Mouse (Mus musculus): ENCODE results near the gene Gm10382.
"Not testable (repeated sequence)": the region's sequence is repeated elsewhere in the genome, so short reads cannot be mapped to it uniquely, and the experiment has no call there.

Gene Gm10382

DNA sequence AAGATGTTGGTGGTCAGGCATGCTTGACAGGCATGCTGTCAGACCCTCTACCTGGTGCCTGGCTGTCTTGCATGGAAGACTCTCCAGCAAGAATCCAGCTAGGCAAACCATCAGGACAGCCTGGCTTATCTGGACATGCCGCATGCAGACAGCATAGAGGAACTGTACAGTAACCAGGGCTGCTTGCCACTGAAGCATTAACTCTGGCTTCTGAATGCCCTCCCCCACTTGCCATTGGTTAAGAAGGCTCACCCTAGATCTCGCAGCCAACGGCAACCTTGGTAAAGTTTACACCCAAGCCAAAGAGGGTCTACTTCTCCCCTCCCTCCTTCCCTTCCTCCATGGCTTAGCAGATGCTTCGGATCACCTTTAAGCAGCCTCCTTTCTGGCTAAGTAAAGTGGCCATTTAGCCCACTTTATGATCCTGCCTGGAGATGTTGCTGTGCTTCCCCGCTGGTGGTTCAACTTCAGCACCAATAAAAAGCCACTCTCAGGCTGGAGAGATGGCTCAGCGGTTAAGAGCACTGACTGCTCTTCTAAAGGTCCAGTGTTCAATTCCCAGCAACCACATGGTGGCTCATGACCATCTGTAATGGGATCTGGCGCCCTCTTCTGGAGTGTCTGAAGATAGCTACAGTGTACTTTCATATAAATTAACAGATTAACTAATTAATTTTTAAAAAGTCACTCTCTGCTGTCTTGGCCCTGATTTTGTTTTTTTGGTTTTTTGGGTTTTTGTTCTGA is 18.0 kb upstream of the Gm10382 start:
- no peak for DNase-seq (ENCODE audit: low read depth, low spot score)

DNA sequence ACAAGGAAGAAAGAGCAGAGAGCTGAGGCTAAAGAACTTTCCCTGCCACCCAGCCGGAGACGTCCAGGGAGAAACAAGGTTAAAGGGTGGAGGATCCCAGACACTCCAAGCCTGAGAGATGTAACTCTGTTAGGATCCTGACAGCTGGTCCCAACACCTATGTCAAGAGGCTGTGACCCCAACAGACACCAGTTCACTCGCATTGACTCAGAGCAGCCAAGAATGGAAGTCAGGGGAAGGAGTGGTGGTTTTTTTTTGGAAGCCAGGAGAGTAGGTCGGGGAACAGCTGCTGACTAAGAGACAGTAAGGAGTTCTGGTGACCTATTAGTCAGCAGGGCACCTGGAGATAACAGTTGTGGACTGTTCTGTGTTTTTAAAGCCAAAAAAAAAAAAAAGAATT is 17.1 kb upstream of the Gm10382 start:
- no peak for DNase-seq (ENCODE audit: low read depth, low spot score)

DNA sequence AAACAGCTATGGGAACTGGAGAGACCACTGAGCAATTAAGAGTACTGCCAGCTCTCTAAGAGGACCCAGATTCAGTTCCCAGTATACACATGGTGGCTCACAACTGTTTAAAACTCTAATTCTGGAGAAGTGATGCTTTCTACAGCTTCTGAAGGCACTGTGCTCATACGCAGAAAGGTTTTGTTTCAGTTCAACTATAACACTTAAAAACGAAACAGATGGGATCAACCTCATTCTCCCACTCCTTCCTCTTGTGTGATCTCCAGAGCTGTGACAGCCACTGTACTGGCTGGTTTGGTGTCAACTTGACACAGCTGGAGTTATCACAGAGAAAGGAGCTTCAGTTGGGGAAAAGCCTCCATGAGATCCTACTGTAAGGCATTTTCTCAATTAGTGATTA is 13.3 kb upstream of the Gm10382 start:
- DNase-seq (ENCODE audit: low read depth, low spot score) = no peak

DNA sequence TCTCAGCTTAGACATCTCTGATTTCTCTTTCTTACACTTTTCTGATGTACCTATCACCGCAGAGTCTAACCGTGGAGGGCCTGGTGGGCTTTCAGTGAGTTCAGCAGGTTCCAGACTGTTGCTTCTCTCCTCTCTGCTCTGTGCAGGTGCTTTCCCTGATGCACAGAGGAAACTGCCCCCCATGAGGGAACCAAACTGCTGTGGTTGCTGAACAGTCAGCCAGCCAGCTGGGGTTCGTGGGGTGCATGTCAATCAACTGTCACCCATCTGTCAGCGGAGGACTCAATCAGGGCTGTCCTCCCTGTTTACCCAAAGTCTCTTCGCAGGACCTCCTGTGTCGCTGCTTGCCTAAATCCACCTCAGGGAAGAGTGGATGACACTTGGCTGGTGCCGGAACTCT is 11.9 kb upstream of the Gm10382 start:
- DNase-seq (ENCODE audit: low read depth, low spot score) = no peak

DNA sequence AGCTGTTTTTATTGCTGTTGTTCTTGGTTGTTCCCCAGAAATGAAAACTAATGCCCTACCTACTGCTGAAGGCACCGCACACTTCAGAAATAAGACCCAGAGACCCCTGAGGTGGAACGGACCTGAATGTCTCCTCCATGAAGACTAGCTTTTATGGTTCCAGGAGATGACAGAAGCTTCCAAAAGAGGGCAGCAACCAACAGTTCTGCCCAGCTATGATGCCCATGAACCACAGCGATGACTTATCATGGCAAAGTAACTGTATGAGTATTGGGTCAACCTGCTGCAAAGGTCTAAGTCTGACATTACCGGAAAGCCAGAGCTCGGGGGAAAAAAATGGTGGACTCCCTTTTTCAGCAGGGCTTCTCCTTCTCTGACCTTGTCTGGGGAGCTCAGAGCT is 10.2 kb upstream of the Gm10382 start:
- no peak for DNase-seq (ENCODE audit: low read depth, low spot score)

DNA sequence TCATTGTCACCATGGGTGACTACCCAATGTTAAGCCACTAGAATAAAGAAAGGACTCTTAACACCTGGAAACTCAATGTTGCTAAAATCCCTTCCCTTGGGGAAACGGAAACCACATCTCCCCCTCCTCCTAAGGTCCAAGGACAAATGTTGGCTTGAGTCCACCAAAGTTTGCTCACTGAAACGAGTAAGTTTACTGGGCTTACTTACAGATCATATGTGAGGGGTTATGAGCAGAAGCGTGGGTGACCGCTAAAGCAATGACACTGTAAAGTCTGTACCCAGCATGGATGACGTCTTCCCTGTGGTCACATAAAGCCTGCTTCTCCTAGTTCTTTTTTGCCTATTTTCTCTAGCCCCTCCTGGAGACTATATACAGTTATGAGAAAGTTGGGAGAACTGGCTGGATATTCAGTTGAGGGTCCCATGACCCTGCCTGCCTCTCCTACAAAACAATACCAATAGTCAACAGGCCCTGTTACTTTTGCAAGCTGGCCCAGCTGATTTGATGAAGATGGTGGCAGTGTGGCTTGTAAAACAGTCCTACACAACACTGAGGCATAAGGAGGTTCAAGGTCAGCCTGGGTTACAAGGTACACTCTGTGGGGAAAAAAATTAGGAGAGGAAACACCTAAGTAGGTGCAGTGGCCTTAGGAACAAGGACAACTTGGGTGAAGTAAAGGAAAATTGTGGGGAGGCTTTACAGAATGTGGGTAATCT is 7.0 kb upstream of the Gm10382 start:
- DNase-seq (ENCODE audit: low read depth, low spot score) = no peak

DNA sequence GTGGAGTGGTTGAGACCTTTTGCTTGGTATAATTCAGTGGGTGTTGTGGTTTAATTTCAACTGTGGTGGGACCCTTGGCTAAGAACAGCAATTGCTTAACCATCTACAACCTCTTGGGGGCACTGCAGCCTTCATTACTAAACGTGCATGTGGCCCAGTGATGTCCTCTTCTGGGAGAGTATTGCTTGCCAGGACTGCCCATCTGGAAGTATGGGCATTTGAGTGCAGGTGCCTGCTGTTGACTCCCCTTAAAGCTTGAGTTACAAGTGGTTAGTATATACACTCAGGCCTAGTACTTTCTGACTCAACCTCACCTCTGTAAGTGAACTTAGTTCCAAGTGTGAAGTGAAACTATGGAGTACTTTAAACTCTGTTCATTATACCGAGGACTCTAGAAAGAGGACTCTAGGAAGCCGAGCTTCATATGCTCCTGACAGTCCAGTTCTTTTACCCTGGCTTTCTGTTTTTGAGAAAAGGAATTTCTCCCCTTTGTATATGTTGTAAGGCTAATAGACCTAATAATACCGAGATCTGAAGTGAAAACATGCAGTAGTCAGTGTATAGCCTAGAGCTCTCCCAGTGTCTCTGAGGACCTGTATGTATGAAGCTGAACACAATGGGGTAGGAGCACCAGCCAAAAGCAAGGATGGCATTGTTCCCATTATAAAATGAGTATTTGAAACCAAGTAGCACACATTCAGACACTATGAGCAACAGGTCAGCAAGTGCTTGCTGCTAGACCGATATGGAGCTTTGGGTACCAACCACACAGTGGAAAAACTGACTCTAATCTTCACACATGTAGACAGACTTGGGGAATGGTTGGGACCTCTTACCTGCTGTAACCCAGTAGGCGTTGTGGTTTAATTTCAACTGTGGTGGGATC is 6.2 kb upstream of the Gm10382 start:
- no peak for DNase-seq (ENCODE audit: low read depth, low spot score)

DNA sequence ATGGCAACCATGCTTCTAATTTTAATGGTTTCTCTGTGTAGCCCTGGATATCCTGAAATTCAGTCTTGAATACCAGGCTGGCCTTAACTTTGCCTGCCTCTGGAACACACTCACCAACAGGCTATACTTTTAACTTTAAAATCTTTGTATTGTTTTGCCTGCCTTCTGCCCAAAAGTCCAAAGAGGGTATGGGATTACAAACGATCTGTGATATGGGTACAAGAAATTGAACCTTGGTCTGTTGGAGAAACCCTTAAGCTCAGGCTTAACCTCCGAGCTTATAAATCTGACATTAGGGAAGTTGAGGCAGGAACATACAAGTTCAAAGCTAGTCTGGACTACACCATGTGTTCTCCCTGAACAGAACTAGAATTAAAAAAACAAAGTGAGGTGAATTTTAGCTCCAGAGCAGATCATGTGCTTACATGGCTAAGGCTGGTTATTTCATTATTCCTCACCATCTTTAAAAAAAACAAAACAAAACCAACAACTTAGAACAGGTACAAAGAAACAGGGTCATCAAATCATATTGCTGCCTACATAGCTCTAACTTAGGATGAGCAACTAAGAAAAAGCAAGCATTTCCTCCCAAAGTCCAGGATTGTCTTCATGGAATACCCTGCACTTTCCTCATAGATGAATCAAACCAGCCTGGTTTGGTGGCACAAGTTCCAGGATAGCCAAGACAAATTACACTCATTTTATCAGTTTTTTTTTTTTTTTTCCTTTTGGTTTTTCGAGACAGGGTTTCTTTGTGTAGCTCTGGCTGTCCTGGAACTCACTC is 5.3 kb upstream of the Gm10382 start:
- DNase-seq (ENCODE audit: low read depth, low spot score) = no peak

DNA sequence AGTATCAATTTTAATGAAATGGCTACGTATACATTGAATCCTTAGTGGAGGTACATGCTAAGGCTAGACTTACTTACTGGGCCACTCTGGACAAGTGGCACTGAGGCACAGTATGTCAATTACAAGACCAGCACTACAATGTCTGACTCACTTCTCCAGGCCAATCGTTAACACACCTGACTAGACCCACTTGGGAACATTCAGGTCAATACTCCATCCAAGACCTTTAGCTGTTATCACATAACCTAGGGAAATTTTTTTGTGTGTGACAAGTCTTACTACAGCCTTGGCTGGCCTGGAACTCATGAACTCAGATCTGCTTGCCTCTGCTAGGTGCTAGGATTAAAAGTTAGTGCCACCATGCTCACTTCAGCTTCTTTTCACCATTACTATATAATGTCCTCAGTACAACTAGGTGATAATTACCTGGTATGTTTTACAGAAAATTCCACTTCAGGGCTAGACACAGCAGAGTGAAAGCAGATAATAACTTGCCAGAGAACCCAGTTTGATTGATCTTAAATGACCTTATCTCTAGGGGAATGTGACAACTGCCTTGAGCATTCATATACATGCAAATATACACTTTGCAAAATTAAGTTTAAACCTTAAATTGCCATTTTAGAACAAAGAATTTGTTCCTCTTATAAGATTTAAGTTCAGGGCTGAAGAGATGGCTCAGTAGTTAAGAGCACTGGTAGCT is 4.5 kb upstream of the Gm10382 start:
- DNase-seq (ENCODE audit: low read depth, low spot score) = no peak

DNA sequence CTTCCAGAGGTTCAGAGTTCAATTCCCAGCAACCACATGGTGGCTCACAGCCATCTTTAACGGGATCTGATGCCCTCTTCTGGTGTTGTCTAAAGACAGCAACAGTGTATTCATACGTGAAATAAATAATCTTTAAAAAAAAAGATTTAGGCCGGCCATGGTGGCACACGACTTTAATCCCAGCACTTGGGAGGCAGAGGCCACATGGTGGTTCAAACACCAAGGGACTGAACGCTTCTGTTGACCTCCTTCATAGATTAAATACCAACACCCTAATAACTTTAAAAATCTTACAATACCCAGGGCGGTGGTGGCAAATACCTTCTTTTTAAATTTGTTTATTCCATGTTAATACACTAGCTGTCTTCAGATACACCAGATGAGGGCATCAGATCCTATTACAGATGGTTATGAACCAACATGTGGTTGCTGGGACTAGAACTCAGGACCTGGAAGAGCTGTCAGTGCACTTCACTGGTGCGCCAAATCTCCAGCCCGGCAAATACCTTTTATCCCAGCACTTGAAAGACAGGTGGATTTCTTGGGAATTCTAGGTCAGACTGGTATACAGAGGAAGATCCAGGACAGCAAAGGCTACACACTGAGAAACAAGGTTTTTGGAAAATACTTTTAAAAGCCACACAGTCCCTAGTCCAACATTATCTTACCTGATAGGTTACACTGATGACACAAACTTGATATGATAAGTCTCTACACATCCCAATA is 3.7 kb upstream of the Gm10382 start:
- DNase-seq (ENCODE audit: low read depth, low spot score) = no peak

DNA sequence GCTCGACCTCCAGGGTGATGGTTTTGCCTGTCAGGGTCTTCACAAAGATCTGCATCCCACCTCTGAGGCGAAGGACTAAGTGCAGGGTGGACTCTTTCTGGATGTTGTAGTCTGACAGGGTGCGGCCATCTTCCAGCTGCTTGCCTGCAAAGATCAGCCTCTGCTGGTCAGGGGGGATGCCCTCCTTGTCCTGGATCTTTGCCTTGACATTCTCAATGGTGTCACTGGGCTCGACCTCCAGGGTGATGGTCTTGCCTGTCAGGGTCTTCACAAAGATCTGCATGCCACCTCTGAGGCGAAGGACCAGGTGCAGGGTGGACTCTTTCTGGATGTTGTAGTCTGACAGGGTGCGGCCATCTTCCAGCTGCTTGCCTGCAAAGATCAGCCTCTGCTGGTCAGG is 1.8 kb upstream of the Gm10382 start:
- DNase-seq (ENCODE audit: low read depth, low spot score) = not testable (repeated sequence)

DNA sequence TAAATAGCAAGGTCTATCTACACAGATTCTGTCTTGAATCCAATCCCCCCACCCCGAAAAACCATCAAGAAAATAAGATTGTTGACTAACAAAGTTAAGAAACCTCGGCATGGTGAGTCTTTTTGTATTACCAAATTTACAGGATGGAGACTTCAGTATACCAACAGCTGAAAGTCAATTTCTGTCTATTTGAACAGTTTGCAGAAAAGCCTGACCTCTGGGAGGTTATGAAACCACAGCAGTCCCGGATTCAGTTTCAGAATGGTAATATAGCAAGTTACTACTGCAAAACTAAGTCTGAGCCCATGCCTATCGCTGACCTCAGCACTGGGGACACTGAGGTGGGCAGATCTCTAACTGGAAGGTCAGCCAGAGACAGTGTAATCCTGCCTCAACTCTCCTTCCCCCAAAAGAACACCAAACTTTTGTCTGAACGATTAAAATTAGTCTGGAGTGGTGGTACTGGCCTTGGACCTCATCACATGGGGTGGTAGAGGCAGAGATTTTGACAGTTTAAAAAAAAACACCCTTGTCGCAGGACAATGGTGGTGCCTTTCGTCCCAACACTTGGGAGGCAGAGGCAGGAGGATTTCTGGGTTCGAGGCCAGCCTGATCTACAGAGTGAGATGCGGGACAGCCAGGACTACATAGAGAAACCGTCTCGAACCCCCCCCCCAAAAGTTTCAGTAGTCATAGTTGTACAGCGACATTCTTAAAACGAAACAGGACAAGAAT is 597 bp upstream of the Gm10382 start:
- DNase-seq (ENCODE audit: low read depth, low spot score) = no peak

DNA sequence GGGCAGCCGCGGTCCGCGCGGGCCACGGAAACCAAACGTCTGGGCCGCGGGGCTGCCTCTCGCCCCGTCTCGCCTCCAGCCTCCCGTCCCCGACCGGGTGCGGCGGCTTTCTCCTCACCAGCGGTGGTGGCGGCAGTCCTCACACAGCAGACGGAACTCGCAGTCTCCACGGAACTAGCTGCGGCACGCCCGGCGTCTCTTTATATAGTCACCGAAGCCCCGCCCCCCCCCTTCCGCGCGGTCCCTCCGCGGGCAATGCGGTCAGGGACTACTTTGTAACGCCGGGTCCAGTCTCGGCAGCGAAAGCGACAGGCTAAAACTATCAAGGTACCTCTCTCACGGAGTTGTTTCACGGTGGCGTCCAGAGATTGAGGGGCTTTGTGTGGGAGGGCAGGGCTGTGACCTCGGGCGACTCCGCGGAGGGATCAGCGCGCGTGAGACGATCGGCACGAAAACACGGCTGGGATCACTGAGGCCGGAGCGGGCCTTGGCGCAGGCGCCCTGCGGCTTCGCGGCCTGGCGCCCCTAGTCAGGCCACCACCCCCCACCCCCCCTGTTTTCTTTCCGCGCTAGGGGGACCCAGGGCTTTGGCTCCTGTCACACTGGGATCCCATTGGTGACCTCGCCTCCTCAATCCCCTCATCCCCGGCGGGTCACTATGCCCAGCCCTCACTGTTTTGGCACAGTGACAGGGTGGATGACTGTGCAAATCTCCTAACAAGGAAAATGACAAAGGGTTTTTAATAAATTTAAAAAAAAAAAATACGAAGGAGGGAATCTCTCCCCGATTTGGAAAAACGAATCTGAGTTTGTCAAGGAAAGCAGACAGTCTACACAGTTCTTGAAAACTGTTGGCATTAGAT is 688 bp downstream of the Gm10382 start, which contains the start of gene Ubc:
Gene Ubc (minus strand): TSS at position 624 of the 863 bp plus-strand sequence.
- peak; percentile 85 for DNase-seq (ENCODE audit: low read depth, low spot score)

DNA sequence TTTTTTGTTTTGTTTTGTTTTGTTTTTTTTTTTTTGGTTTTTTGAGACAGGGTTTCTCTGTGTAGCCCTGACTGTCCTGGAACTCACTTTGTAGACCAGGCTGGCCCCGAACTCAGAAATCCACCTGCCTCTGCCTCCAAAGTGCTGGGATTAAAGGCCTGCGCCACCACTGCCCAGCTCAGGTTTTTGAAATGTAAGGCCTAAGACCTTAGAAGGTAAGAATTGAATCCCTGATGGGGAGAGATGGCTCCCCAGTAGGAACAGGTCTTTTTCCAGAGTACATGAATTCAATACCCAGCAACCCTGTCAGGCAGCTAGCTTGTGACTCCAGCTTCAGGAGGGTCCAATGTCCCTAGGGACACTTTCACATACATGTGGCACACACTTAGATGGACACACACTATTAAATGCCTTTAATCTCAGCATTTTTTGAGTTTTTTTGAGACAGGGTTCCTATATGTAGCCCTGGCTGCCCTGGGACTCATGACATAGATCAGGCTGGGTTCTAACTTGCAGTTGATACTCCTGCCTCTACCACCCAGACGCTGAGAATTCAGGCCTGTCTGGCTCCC is 1.9 kb downstream of the Gm10382 start:
- DNase-seq (ENCODE audit: low read depth, low spot score) = no peak

DNA sequence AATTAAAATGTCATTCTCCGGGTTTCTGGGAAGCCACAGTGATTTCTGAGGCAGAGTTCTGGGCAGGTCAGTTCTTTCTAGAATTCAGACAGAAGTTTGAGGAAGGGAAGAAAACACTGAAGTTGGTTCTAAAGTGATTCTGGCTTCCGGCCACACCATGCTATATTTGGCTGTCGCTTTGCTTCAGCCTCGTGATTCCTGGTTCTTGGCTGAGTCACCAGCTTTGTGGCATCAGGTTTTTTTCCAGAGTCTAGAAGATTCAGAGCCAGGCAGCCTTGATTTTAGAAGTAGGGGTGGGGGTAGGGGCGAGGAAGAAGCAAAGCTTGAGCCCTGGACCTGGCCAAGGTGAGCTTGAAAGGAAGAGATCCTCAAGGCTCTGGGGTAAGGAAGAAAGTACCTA is 2.5 kb downstream of the Gm10382 start:
- DNase-seq (ENCODE audit: low read depth, low spot score) = no peak

DNA sequence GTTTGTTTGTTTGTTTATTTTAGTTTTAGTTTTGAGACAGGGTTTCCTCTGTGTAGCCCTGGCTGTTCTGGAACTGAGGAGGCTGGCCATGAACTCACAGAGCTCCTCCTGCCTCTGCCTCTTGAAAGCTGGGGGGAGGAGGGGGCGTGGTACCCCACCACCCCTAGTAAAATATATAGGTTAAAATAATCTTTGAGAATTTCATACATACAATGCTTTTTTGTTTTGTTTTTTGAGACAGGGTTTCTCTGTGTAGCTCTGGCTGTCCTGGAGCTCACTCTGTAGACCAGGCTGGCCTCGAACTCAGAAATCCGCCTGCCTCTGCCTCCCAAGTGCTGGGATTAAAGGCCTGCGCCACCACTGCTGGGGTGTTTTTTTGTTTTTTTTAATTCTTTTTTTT is 3.1 kb downstream of the Gm10382 start:
- not testable (repeated sequence) for DNase-seq (ENCODE audit: low read depth, low spot score)

DNA sequence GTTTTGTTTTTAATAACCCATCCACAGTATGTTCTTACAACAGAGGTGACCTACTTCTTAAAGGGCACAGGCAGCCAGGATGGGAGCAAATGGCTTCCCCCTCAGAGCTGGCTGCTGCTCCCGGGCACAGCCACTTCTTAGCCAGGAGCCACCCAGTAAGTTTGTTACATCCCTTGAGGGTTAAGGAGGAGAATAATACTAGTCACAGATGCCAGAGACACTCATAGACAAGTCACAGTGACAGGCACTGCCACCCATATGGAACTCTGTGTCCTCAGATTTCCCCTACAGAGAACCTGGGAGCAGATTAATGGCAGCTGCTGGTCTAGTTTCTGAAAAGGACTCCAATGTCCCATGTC is 3.5 kb downstream of the Gm10382 start:
- no peak for DNase-seq (ENCODE audit: low read depth, low spot score)

DNA sequence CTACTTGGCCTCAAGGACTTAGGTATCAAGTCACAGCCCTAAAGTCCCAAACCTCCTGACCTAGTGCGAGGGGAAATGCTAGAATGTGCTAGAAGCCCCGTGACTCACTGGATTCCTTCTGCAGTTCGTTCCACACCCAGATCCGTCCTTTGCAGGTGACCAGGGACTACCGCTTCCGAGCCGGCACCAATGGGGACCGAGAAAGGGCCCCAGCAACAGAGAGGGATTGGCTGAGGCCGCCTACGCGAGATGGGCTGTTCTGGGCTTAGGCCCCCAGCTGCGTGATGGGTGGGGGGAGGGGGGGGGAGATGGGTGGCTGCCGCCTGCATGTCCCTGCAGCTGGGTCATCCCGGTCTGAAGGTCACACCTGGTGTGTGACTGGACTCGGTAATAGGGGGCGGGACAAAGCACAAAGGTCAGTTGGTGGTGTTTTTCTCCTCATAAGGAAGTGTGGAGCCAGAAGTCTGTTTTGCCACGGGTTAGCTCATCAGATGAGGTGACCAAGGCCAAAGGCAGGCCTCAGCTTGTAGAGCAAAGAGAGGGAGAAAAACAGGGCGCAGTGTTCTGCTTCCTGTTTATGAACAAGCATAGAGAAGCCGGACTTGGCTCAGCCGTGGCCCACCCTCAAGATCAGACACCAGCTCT is 4.0 kb downstream of the Gm10382 start:
- peak; percentile 92 for DNase-seq (ENCODE audit: low read depth, low spot score)
